Mouse (Mus musculus) liver, embryonic 14.5 days (tissue): ENCODE data around the gene Traf1.

Experiments used
- CTCF ChIP-seq: IDR thresholded peaks from 2 replicates; pipeline ENCODE4 v1.5.1; 2016; ENCODE audit warnings: antibody characterized with exemption, low read depth, control low read depth
- EP300 ChIP-seq: IDR thresholded peaks from 2 replicates; pipeline ENCODE4 v1.6.1; 2016; ENCODE audit warnings: antibody characterized with exemption, low read depth

GRCm38 (mm10) chr2:34966243-34966934, 4.8 kb upstream of the Traf1 start:
- no peak for TF ChIP-seq EP300
- TF ChIP-seq CTCF = no peak
